Mouse (Mus musculus) midbrain, embryonic 16.5 days (tissue): ENCODE results near the gene Btbd35f22. TPM values are rescaled to one million over a fixed set of nuclear protein-coding genes. Genes with fewer than 3 reads are reported as not detected.
"Not testable (repeated sequence)": the region's sequence is repeated elsewhere in the genome, so short reads cannot be mapped to it uniquely, and the experiment has no call there.

Source experiments
- ATAC-seq: fragments of 200-750 bp; cut with Nextera tagmentation; 2 replicates; pipeline ENCODE4 v1.8.0; 2017; ENCODE audit warnings: moderate TSS enrichment
- H3K27ac ChIP-seq: fragments of 300-500 bp; sonication (generic); 2 replicates; pipeline ENCODE4 v1.5.1; 2014; ENCODE audit warnings: mild to moderate bottlenecking, low read length, mixed read lengths
- H3K27me3 ChIP-seq: fragments of 300-500 bp; sonication (generic); 2 replicates; pipeline ENCODE4 v1.6.1; 2014; ENCODE audit warnings: low read depth, low read length, mixed read lengths; ENCODE audit not compliant: control insufficient read depth, insufficient read depth
- H3K36me3 ChIP-seq: fragments of 300-500 bp; sonication (generic); 2 replicates; pipeline ENCODE4 v1.6.1; 2014; ENCODE audit warnings: mild to moderate bottlenecking, low read length, moderate library complexity, mixed read lengths; ENCODE audit not compliant: control insufficient read depth, insufficient read depth
- H3K4me1 ChIP-seq: fragments of 300-500 bp; sonication (generic); 2 replicates; pipeline ENCODE4 v1.6.1; 2014; ENCODE audit warnings: mild to moderate bottlenecking, low read length, mixed read lengths; ENCODE audit not compliant: control insufficient read depth, insufficient read depth
- H3K4me2 ChIP-seq: fragments of 300-500 bp; sonication (generic); 2 replicates; pipeline ENCODE4 v1.6.1; 2014; ENCODE audit warnings: mild to moderate bottlenecking, low read length, mixed read lengths
- H3K4me3 ChIP-seq: fragments of 300-500 bp; sonication (generic); 2 replicates; pipeline ENCODE4 v1.5.1; 2014; ENCODE audit warnings: low read depth, mild to moderate bottlenecking, low read length, moderate library complexity, mixed read lengths
- H3K9ac ChIP-seq: fragments of 300-500 bp; sonication (generic); 2 replicates; pipeline ENCODE4 v1.6.1; 2014; ENCODE audit warnings: low read depth, low read length, mixed read lengths
- H3K9me3 ChIP-seq: fragments of 300-500 bp; sonication (generic); replicated peaks from 2 replicates; pipeline ENCODE4 v1.6.1; 2014; ENCODE audit warnings: mild to moderate bottlenecking, low read length, mixed read lengths; ENCODE audit not compliant: control insufficient read depth, poor library complexity, severe bottlenecking
- WGBS: fragments of 180-500 bp; shearing (Covaris S2); extraction: QIAGEN DNeasy Blood & Tissue Kit; methylation state at CpG from one replicate; pipeline ENCODE4 v1.1.7; 2014; 5-methylcytosine and 5-hydroxymethylcytosine counted together
- polyA plus RNA-seq: library from polyadenylated mRNA; unstranded; fragments of >200 nt; fragmentation: Nextera tagmentation; extraction: Ambion mirVana; gene quantifications from 2 replicates; pipeline ENCODE4 v1.2.1, GENCODE M21; 2015

Btbd35f22 gene
- not detected in 2 replicates for polyA plus RNA-seq

DNA sequence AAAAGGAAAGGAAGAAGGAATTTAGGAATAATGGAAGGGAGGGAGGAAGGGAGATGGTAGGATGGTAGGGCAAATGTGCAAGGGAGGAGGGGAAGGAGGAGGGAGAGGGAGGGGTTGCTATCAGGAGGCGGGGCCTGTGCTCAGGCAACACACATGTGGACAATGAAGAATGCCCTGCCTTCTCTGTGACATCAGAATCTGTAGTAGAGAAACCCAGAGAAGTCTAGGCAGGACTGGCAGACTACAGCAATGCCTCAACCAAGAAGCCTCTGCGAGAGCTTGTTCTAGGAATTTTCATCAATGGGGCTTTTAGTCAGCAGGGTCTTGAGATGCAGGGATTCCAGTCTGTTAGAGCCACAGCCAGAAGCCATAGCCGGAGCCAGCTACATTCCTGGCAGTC is at the start of gene Btbd35f22:
Gene Btbd35f22, plus strand, starts transcription at position 301 of the 400 bp plus-strand sequence.
- H3K9me3 ChIP-seq, H3K27me3 ChIP-seq, H3K4me2 ChIP-seq, H3K27ac ChIP-seq, H3K9ac ChIP-seq, H3K36me3 ChIP-seq, H3K4me1 ChIP-seq, H3K4me3 ChIP-seq, ATAC-seq: not testable (repeated sequence)
- no CpG with 5 or more reads among the region's 3 CpGs for WGBS

Other genes starting within 250 kb of the Btbd35f22 start
- gene Gm21637, start 85.8 kb upstream of the Btbd35f22 start, polyA plus RNA-seq, result not detected in 2 replicates
- not detected in 2 replicates for gene Btbd35f2, start 230.6 kb downstream of the Btbd35f22 start, polyA plus RNA-seq